Mouse (Mus musculus) CH12.LX (cell line): Measurements from ENCODE around the gene Arhgap1. TPM values are rescaled to one million over a fixed set of nuclear protein-coding genes. Genes with fewer than 3 reads are reported as not detected.

Experiments used
- DNase-seq: peaks from one replicate; pipeline ENCODE4 v3.0.0-alpha.2; 2013; ENCODE audit errors: extremely low read depth
- H3K27ac ChIP-seq: 2 replicates; pipeline ENCODE4 v1.5.1; 2012; ENCODE audit warnings: low read depth, mild to moderate bottlenecking, control low read depth, moderate library complexity; ENCODE audit not compliant: insufficient read depth
- H3K27me3 ChIP-seq: replicated peaks from 2 replicates; pipeline ENCODE3; 2012; ENCODE audit warnings: inconsistent platforms
- H3K36me3 ChIP-seq, 2 experiments: replicated peaks in 1 of 2; 2 replicates each; pipeline versions ENCODE3 to v1.6.1; 2012; ENCODE audit warnings: inconsistent platforms in 1 of 2, low read length in 1 of 2, mild to moderate bottlenecking in 1 of 2, mixed read lengths in 1 of 2, moderate library complexity in 1 of 2; ENCODE audit not compliant: control insufficient read depth in 1 of 2, insufficient read depth in 1 of 2
- H3K4me1 ChIP-seq, 2 experiments: 2 replicates each; pipeline ENCODE4 v1.6.1; 2012; ENCODE audit warnings: inconsistent platforms in 1 of 2, moderate library complexity in 1 of 2; ENCODE audit not compliant: insufficient read depth in 2 of 2, control insufficient read depth in 1 of 2
- H3K4me2 ChIP-seq: 2 replicates; pipeline ENCODE4 v1.6.1; 2012; ENCODE audit warnings: low read depth, mild to moderate bottlenecking, control low read depth; ENCODE audit not compliant: poor library complexity, insufficient read depth, severe bottlenecking
- H3K4me3 ChIP-seq, 3 experiments: fragments of 150-350 bp in 1 of 3; sonication (generic) in 1 of 3; replicated peaks in 1 of 3; 2 replicates each; pipeline versions ENCODE3 to v1.5.1; 2011 to 2012; ENCODE audit warnings: low read depth in 2 of 3, low read length in 2 of 3, mild to moderate bottlenecking in 2 of 3, moderate library complexity in 2 of 3, control low read depth in 1 of 3, improper control_type of control experiment in 1 of 3, inconsistent platforms in 1 of 3, mixed read lengths in 1 of 3; ENCODE audit not compliant: poor library complexity in 1 of 3
- H3K79me2 ChIP-seq: replicated peaks from 2 replicates; pipeline ENCODE4 v1.6.1; 2012; ENCODE audit warnings: mild to moderate bottlenecking, moderate library complexity; ENCODE audit not compliant: control insufficient read depth, poor library complexity, insufficient read depth, severe bottlenecking; ENCODE audit errors: extremely low read depth
- H3K9ac ChIP-seq: 2 replicates; pipeline ENCODE4 v1.6.1; 2012; ENCODE audit warnings: low read depth, mild to moderate bottlenecking, control low read depth, moderate library complexity; ENCODE audit not compliant: insufficient read depth
- H3K9me3 ChIP-seq: replicated peaks from 2 replicates; pipeline ENCODE3; 2012; ENCODE audit warnings: low read length, inconsistent platforms, mixed read lengths
- CHD2 ChIP-seq: IDR thresholded peaks from 2 replicates; pipeline ENCODE4 v1.6.1; 2011; ENCODE audit warnings: low read length, improper control_type of control experiment
- CTCF ChIP-seq, 2 experiments: IDR thresholded peaks in 1 of 2; conservative IDR thresholded peaks in 1 of 2; 2 replicates each; pipeline ENCODE4 v1.5.1; 2011 to 2012; ENCODE audit warnings: low read depth in 2 of 2, low read length in 2 of 2, improper control_type of control experiment in 1 of 2, inconsistent platforms in 1 of 2, mild to moderate bottlenecking in 1 of 2, moderate library complexity in 1 of 2
- ELF1 ChIP-seq: IDR thresholded peaks from 2 replicates; pipeline ENCODE4 v1.6.1; 2014; ENCODE audit warnings: low read depth, mild to moderate bottlenecking, inconsistent platforms, low read length, improper control_type of control experiment
- ETS1 ChIP-seq: conservative IDR thresholded peaks from 2 replicates; pipeline ENCODE4 v1.6.1; 2012; ENCODE audit warnings: low read depth, mild to moderate bottlenecking, inconsistent platforms, low read length, improper control_type of control experiment, moderate library complexity
- GABPA ChIP-seq: IDR thresholded peaks from 2 replicates; pipeline ENCODE4 v1.6.1; 2012; ENCODE audit warnings: low read depth, low read length, improper control_type of control experiment, inconsistent platforms; ENCODE audit not compliant: insufficient replicate concordance
- HCFC1 ChIP-seq: IDR thresholded peaks from 2 replicates; pipeline ENCODE4 v1.6.1; 2012; ENCODE audit warnings: low read depth, mild to moderate bottlenecking, inconsistent platforms, low read length, improper control_type of control experiment
- JUN ChIP-seq: IDR thresholded peaks from 2 replicates; pipeline ENCODE4 v1.6.1; 2011; ENCODE audit warnings: low read depth, mild to moderate bottlenecking, low read length, improper control_type of control experiment, moderate library complexity; ENCODE audit not compliant: insufficient read depth
- JUND ChIP-seq: conservative IDR thresholded peaks from 2 replicates; pipeline ENCODE4 v1.6.1; 2011; ENCODE audit warnings: low read depth, low read length, improper control_type of control experiment
- MAFK ChIP-seq: IDR thresholded peaks from 2 replicates; pipeline ENCODE4 v1.6.1; 2011; ENCODE audit warnings: low read length, improper control_type of control experiment; ENCODE audit not compliant: insufficient replicate concordance
- MAX ChIP-seq: IDR thresholded peaks from 2 replicates; pipeline ENCODE4 v1.6.1; 2011; ENCODE audit warnings: low read length, improper control_type of control experiment
- MXI1 ChIP-seq: IDR thresholded peaks from 2 replicates; pipeline ENCODE4 v1.6.1; 2011; ENCODE audit warnings: mild to moderate bottlenecking, low read depth, low read length, improper control_type of control experiment
- MYC ChIP-seq: IDR thresholded peaks from 2 replicates; pipeline ENCODE4 v1.6.1; 2011; ENCODE audit warnings: low read depth, mild to moderate bottlenecking, improper control_type of control experiment, low read length
- NELFE ChIP-seq: IDR thresholded peaks from 2 replicates; pipeline ENCODE4 v1.6.1; 2011; ENCODE audit warnings: low read depth, low read length, improper control_type of control experiment
- NRF1 ChIP-seq: IDR thresholded peaks from 2 replicates; pipeline ENCODE4 v1.6.1; 2014; ENCODE audit warnings: low read depth, mild to moderate bottlenecking, inconsistent platforms, low read length, improper control_type of control experiment, moderate library complexity
- POLR2A ChIP-seq: IDR thresholded peaks from 2 replicates; pipeline ENCODE4 v1.6.1; 2011; ENCODE audit warnings: low read depth, mild to moderate bottlenecking, improper control_type of control experiment, low read length
- POLR2AphosphoS2 ChIP-seq: IDR thresholded peaks from 2 replicates; pipeline ENCODE4 v1.6.1; 2011; ENCODE audit warnings: low read depth, low read length, improper control_type of control experiment
- RAD21 ChIP-seq: IDR thresholded peaks from 2 replicates; pipeline ENCODE4 v1.6.1; 2011; ENCODE audit warnings: low read depth, mild to moderate bottlenecking, low read length, improper control_type of control experiment, moderate library complexity
- RCOR1 ChIP-seq: conservative IDR thresholded peaks from 2 replicates; pipeline ENCODE4 v1.6.1; 2012; ENCODE audit warnings: low read depth, mild to moderate bottlenecking, inconsistent platforms, low read length, improper control_type of control experiment
- SMC3 ChIP-seq: IDR thresholded peaks from 2 replicates; pipeline ENCODE4 v1.6.1; 2011; ENCODE audit warnings: low read depth, low read length, improper control_type of control experiment
- TBP ChIP-seq: conservative IDR thresholded peaks from 2 replicates; pipeline ENCODE4 v1.6.1; 2011; ENCODE audit warnings: low read depth, low read length, improper control_type of control experiment
- TCF12 ChIP-seq: IDR thresholded peaks from 2 replicates; pipeline ENCODE4 v1.6.1; 2014; ENCODE audit warnings: low read depth, mild to moderate bottlenecking, inconsistent platforms, low read length, improper control_type of control experiment
- UBTF ChIP-seq: IDR thresholded peaks from 2 replicates; pipeline ENCODE4 v1.6.1; 2012; ENCODE audit warnings: low read depth, mild to moderate bottlenecking, inconsistent platforms, low read length, improper control_type of control experiment, moderate library complexity
- USF1 ChIP-seq: IDR thresholded peaks from 2 replicates; pipeline ENCODE4 v1.6.1; 2014; ENCODE audit warnings: low read depth, mild to moderate bottlenecking, inconsistent platforms, low read length, improper control_type of control experiment
- ZKSCAN1 ChIP-seq: IDR thresholded peaks from 2 replicates; pipeline ENCODE4 v1.6.1; 2012; ENCODE audit warnings: low read depth, inconsistent platforms, low read length, improper control_type of control experiment, borderline replicate concordance
- ZMIZ1 ChIP-seq: IDR thresholded peaks from 2 replicates; pipeline ENCODE4 v1.6.1; 2012; ENCODE audit warnings: low read depth, mild to moderate bottlenecking, inconsistent platforms, low read length, improper control_type of control experiment
- dilution Hi-C: fragments of 300-500 bp; cut with MboI; formaldehyde crosslinking; loops from 2 replicates; pipeline ENCODE4 v1.14.3; 2020; ENCODE audit warnings: low sequenced_read_pairs; ENCODE audit not compliant: extremely low pct_unique_long_range_greater_than_20kb, extremely low pct_ligation_motif_present
- in situ Hi-C: fragments of 300-500 bp; cut with MboI; formaldehyde crosslinking; loops from 3 replicates; pipeline ENCODE4 v1.14.3; 2019; ENCODE audit warnings: low sequenced_read_pairs, low pct_ligation_motif_present, low pct_unique_long_range_greater_than_20kb, mixed read lengths
- polyA plus RNA-seq: library from polyadenylated mRNA; unstranded; fragments of >175 nt; gene quantifications from 2 replicates; pipeline ENCODE4 v1.2.1, GENCODE M21; 2012; ENCODE audit warnings: low read depth; ENCODE audit not compliant: insufficient read length
- total RNA-seq, 2 experiments: library from RNA; depleted of rRNA; stranded (reverse); fragments of 300-350 nt in 1 of 2; fragments of >200 nt in 1 of 2; gene quantifications; 2 replicates each; pipeline ENCODE4 v1.2.3; 2012 to 2014

The Arhgap1 gene
- total and polyA plus RNA-seq, 3 experiments = 15.6 to 35.4 (median 19.7) TPM

DNA sequence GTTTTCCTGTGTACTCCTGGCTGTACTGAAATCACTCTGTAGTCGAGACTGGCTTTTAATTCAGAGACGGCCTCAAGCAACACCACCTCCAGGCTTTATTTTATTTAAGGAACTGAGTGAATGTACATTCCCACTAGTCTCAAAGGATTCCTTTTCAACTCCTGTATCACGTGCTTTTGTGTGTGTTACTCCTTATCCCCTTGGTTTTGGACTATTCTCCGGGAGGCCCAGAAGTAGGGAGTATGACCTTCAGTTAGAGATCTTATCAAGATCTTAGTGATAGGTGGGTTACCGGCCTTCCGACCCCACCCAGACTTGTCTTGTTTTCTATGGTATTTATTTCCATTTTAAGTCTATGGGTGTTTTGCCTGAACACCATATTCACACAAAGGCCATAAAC lies 56.1 kb downstream of the Arhgap1 start:
- in situ Hi-C loops = no loop called here
- no peaks in the 10 kb centered on the region for H3K9me3 ChIP-seq
- no peak for DNase-seq
- no peak for TF ChIP-seq NELFE
- TF ChIP-seq TBP = no peak
- no peak for TF ChIP-seq MYC
- no peak for TF ChIP-seq MAFK
- TF ChIP-seq TCF12 = no peak
- TF ChIP-seq MAX = no peak
- no peak for TF ChIP-seq RAD21
- no peak for TF ChIP-seq SMC3
- TF ChIP-seq JUND = no peak
- TF ChIP-seq HCFC1 = no peak
- no peak for TF ChIP-seq CHD2
- no peak for TF ChIP-seq ELF1
- dilution Hi-C loops = no loop called here
- H3K9ac ChIP-seq = no peak overlapping the region
- no peak overlapping the region for H3K4me3 ChIP-seq
- peaks cover 0 to 4% of the 10 kb centered on the region in 2 experiments for H3K36me3 ChIP-seq
- no peak overlapping the region for H3K4me2 ChIP-seq
- no peaks in the 10 kb centered on the region for H3K27me3 ChIP-seq
- H3K79me2 ChIP-seq = peaks cover 12% of the 10 kb centered on the region
- H3K4me1 ChIP-seq = peaks cover 2 to 9% of the 10 kb centered on the region in 2 experiments; a peak in 3 of 4 replicates
- no peak overlapping the region for H3K27ac ChIP-seq

DNA sequence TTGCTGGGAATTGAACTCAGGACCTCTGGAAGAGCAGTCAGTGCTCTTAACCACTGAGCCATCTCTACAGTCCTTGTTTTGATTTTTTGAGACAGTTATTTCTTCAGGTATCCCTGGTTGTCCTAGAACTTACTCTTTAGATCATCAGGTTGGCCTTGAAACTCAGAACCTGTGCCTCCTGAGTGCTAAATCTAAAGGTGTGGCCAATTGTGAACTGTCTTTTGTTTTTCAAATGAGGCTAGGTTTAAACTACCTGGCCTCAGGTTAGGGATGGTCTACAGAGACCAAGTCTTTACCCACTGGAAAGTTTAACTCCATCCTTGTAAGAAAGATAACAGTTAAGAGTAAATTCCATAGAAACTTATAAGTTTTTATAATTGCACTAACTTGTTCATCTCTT lies 56.8 kb downstream of the Arhgap1 start:
- no peak for TF ChIP-seq JUN
- no peak for TF ChIP-seq MAX
- TF ChIP-seq ZMIZ1 = no peak
- no peak for TF ChIP-seq MYC
- no peak for TF ChIP-seq NELFE
- TF ChIP-seq ETS1 = no peak
- TF ChIP-seq NRF1 = no peak
- no peak for TF ChIP-seq GABPA
- TF ChIP-seq CTCF (conservative IDR thresholded peaks at IDR 0.05 in 1 of 2, IDR thresholded peaks at IDR 0.05 in 1 of 2; ENCODE audit: low read depth in 2 of 2, low read length in 2 of 2) = no peak
- TF ChIP-seq USF1 = no peak
- no peak for TF ChIP-seq RCOR1
- TF ChIP-seq POLR2AphosphoS2 = no peak
- TF ChIP-seq POLR2A = no peak
- TF ChIP-seq UBTF = no peak
- TF ChIP-seq ZKSCAN1 = no peak
- no peak for TF ChIP-seq MXI1
- H3K27me3 ChIP-seq = no peaks in the 10 kb centered on the region
- H3K79me2 ChIP-seq = peaks cover 15% of the 10 kb centered on the region
- no peak overlapping the region for H3K4me2 ChIP-seq
- in situ Hi-C loops (no loop called here), dilution Hi-C loops (no loop called here)
- no peak overlapping the region for H3K27ac ChIP-seq
- peaks cover 0 to 4% of the 10 kb centered on the region in 2 experiments for H3K36me3 ChIP-seq
- H3K9me3 ChIP-seq = no peaks in the 10 kb centered on the region
- H3K4me1 ChIP-seq = peaks cover 2 to 9% of the 10 kb centered on the region in 2 experiments; a peak in 3 of 4 replicates
- no peak overlapping the region for H3K4me3 ChIP-seq
- DNase-seq = no peak
- no peak overlapping the region for H3K9ac ChIP-seq
